Mouse (Mus musculus) embryonic fibroblast, embryonic 13.5 days (primary cell): ENCODE measurements around the gene Tle4.

Experiments used
- CTCF ChIP-seq: IDR thresholded peaks from 2 replicates; pipeline ENCODE4 v1.5.1; 2011; ENCODE audit warnings: mild to moderate bottlenecking, control low read depth, low read length, moderate library complexity, borderline replicate concordance; ENCODE audit not compliant: insufficient read depth
- POLR2A ChIP-seq: IDR thresholded peaks from 2 replicates; pipeline ENCODE4 v1.6.1; 2011; ENCODE audit warnings: low read depth, mild to moderate bottlenecking, control low read depth, low read length, moderate library complexity

- no peak for TF ChIP-seq CTCF
- TF ChIP-seq POLR2A = no peak
Measured at GRCm38 (mm10) chr19:14595390-14595997, 2.4 kb downstream of the Tle4 start.
